Mouse (Mus musculus): ENCODE measurements at regions not wholly inside any gene's neighbourhood (a gene's known extent, or its start where the extent isn't known, plus 50 kb on each side); places are given as distances from the start of the nearest gene placed in this dataset.

DNA sequence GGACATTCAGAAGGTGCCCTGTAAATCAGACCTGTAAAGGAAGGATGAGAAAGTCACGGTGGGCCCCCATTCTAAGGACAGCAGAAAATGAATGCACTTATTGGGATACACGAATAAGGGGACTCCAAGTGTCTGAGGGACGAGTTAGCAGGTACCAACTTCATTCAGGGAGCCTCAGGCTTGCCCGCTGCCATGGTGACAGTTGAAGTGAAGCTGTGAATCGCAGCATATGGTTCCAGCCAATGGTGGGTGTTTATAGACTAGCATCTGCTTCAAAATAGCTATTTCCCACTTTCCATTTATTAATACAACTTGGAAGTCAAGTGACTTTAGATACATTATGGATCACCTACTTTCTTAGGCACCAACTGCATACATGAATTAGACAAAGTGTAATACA, 106.3 kb downstream of the En1 start:
- Histone ChIP-seq H3K36me3 (ENCODE audit: control insufficient read depth, insufficient read depth, low read length) (no peaks in the 10 kb centered on the region), H3K27ac (ENCODE audit: control insufficient read depth, insufficient read depth, low read depth, low read length) (no peak overlapping the region), H3K4me3 (ENCODE audit: control insufficient read depth, low read depth, low read length) (no peak overlapping the region), H3K4me1 (ENCODE audit: control insufficient read depth, insufficient read depth, low read length) (no peaks in the 10 kb centered on the region), H3K27me3 (ENCODE audit: control insufficient read depth, insufficient read depth, low read length) (no peaks in the 10 kb centered on the region)
- no peak for TF ChIP-seq CTCF (IDR thresholded peaks at IDR 0.05; ENCODE audit: control insufficient read depth, insufficient read depth, insufficient replicate concordance, low read depth, low read length)
- no peak for TF ChIP-seq POLR2A (IDR thresholded peaks at IDR 0.05; ENCODE audit: control insufficient read depth, low read depth, low read length)

- no peak for TF ChIP-seq CTCF (IDR thresholded peaks at IDR 0.05; ENCODE audit: control insufficient read depth, insufficient read depth, insufficient replicate concordance, low read depth, low read length)
- TF ChIP-seq POLR2A (IDR thresholded peaks at IDR 0.05; ENCODE audit: control insufficient read depth, low read depth, low read length): no peak
- H3K4me1 ChIP-seq (ENCODE audit: control insufficient read depth, insufficient read depth, low read length): no peaks in the 10 kb centered on the region
- no peaks in the 10 kb centered on the region for H3K36me3 ChIP-seq (ENCODE audit: control insufficient read depth, insufficient read depth, low read length)
- H3K4me3 ChIP-seq (ENCODE audit: control insufficient read depth, low read depth, low read length): no peak overlapping the region
- H3K27ac ChIP-seq (ENCODE audit: control insufficient read depth, insufficient read depth, low read depth, low read length): no peak overlapping the region
- H3K27me3 ChIP-seq (ENCODE audit: control insufficient read depth, insufficient read depth, low read length): no peaks in the 10 kb centered on the region
Observed at GRCm38 (mm10) chr1:120715105-120715877, 113.1 kb downstream of the En1 start.

- no peak for TF ChIP-seq POLR2A (IDR thresholded peaks at IDR 0.05; ENCODE audit: control insufficient read depth, low read depth, low read length)
- no peak for TF ChIP-seq CTCF (IDR thresholded peaks at IDR 0.05; ENCODE audit: control insufficient read depth, insufficient read depth, insufficient replicate concordance, low read depth, low read length)
Observed at GRCm38 (mm10) chr1:120726777-120727176, 124.6 kb downstream of the En1 start.

GRCm38 (mm10) chr1:120727427-120727826, 125.2 kb downstream of the En1 start:
- Histone ChIP-seq H3K36me3 (ENCODE audit: control insufficient read depth, insufficient read depth, low read length) (no peaks in the 10 kb centered on the region), H3K27me3 (ENCODE audit: control insufficient read depth, insufficient read depth, low read length) (no peaks in the 10 kb centered on the region), H3K4me1 (ENCODE audit: control insufficient read depth, insufficient read depth, low read length) (no peaks in the 10 kb centered on the region), H3K4me3 (ENCODE audit: control insufficient read depth, low read depth, low read length) (no peak overlapping the region), H3K27ac (ENCODE audit: control insufficient read depth, insufficient read depth, low read depth, low read length) (no peak overlapping the region)
- TF ChIP-seq CTCF (IDR thresholded peaks at IDR 0.05; ENCODE audit: control insufficient read depth, insufficient read depth, insufficient replicate concordance, low read depth, low read length): no peak
- TF ChIP-seq POLR2A (IDR thresholded peaks at IDR 0.05; ENCODE audit: control insufficient read depth, low read depth, low read length): no peak

More at GRCm38 (mm10) chr1:120726777-120727176, 124.6 kb downstream of the En1 start:
- H3K36me3 ChIP-seq (ENCODE audit: control insufficient read depth, insufficient read depth, low read length): no peaks in the 10 kb centered on the region
- H3K27me3 ChIP-seq (ENCODE audit: control insufficient read depth, insufficient read depth, low read length): no peaks in the 10 kb centered on the region
- H3K4me1 ChIP-seq (ENCODE audit: control insufficient read depth, insufficient read depth, low read length): no peaks in the 10 kb centered on the region
- no peak overlapping the region for H3K4me3 ChIP-seq (ENCODE audit: control insufficient read depth, low read depth, low read length)
- no peak overlapping the region for H3K27ac ChIP-seq (ENCODE audit: control insufficient read depth, insufficient read depth, low read depth, low read length)

DNA sequence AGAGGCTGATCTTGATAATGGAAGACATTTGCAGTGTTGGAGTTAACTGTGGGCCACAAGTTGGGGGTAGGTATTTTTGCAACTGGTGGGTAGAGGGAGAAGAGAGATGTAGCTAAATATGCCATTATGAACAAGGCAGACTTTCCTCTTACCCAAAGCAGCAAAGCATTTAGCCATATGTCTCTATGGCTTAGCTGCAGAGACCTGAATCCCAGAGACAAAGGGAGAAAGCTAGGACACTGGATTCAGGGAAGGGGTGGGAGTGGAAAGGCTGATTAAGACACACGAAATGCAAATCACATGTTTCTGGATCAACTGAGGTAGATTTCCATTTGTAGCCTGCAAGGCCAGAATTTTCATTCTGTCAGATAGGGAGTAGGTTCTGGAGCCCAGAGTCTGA, 129.8 kb downstream of the En1 start:
- Histone ChIP-seq H3K27ac (ENCODE audit: control insufficient read depth, insufficient read depth, low read depth, low read length) (no peak overlapping the region), H3K27me3 (ENCODE audit: control insufficient read depth, insufficient read depth, low read length) (no peaks in the 10 kb centered on the region), H3K4me3 (ENCODE audit: control insufficient read depth, low read depth, low read length) (no peak overlapping the region), H3K36me3 (ENCODE audit: control insufficient read depth, insufficient read depth, low read length) (no peaks in the 10 kb centered on the region), H3K4me1 (ENCODE audit: control insufficient read depth, insufficient read depth, low read length) (no peaks in the 10 kb centered on the region)
- TF ChIP-seq POLR2A (IDR thresholded peaks at IDR 0.05; ENCODE audit: control insufficient read depth, low read depth, low read length) (no peak), CTCF (IDR thresholded peaks at IDR 0.05; ENCODE audit: control insufficient read depth, insufficient read depth, insufficient replicate concordance, low read depth, low read length) (no peak)

GRCm38 (mm10) chr1:120733683-120734082, 131.5 kb downstream of the En1 start:
- Histone ChIP-seq H3K27ac (ENCODE audit: control insufficient read depth, insufficient read depth, low read depth, low read length) (no peak overlapping the region), H3K4me1 (ENCODE audit: control insufficient read depth, insufficient read depth, low read length) (no peaks in the 10 kb centered on the region), H3K36me3 (ENCODE audit: control insufficient read depth, insufficient read depth, low read length) (no peaks in the 10 kb centered on the region), H3K27me3 (ENCODE audit: control insufficient read depth, insufficient read depth, low read length) (no peaks in the 10 kb centered on the region), H3K4me3 (ENCODE audit: control insufficient read depth, low read depth, low read length) (no peak overlapping the region)
- TF ChIP-seq CTCF (IDR thresholded peaks at IDR 0.05; ENCODE audit: control insufficient read depth, insufficient read depth, insufficient replicate concordance, low read depth, low read length) (no peak), POLR2A (IDR thresholded peaks at IDR 0.05; ENCODE audit: control insufficient read depth, low read depth, low read length) (no peak)

GRCm38 (mm10) chr1:120734846-120735245, 132.6 kb downstream of the En1 start:
- no peak overlapping the region for H3K4me3 ChIP-seq (ENCODE audit: control insufficient read depth, low read depth, low read length)
- no peaks in the 10 kb centered on the region for H3K27me3 ChIP-seq (ENCODE audit: control insufficient read depth, insufficient read depth, low read length)
- H3K27ac ChIP-seq (ENCODE audit: control insufficient read depth, insufficient read depth, low read depth, low read length): no peak overlapping the region
- no peaks in the 10 kb centered on the region for H3K36me3 ChIP-seq (ENCODE audit: control insufficient read depth, insufficient read depth, low read length)
- no peak for TF ChIP-seq POLR2A (IDR thresholded peaks at IDR 0.05; ENCODE audit: control insufficient read depth, low read depth, low read length)
- TF ChIP-seq CTCF (IDR thresholded peaks at IDR 0.05; ENCODE audit: control insufficient read depth, insufficient read depth, insufficient replicate concordance, low read depth, low read length): no peak
- H3K4me1 ChIP-seq (ENCODE audit: control insufficient read depth, insufficient read depth, low read length): no peaks in the 10 kb centered on the region
